Mouse (Mus musculus): ENCODE measurements around the gene Hoxa6. TPM values are rescaled to one million over a fixed set of nuclear protein-coding genes. Genes with fewer than 3 reads are reported as not detected.

Gene Hoxa6
- polyA plus RNA-seq (2015; fragmentation: Nextera tagmentation; extraction: Ambion mirVana) = not detected in 2 replicates

- Histone ChIP-seq H3K27me3 (ENCODE audit: control insufficient read depth, insufficient read depth, low read depth, low read length) (peaks cover 98% of the 10 kb centered on the region), H3K4me2 (ENCODE audit: low read depth, low read length) (peak within 1 kb of the TSS; percentile 27), H3K27ac (ENCODE audit: low read length) (no peak within 1 kb of the TSS), H3K4me1 (ENCODE audit: control insufficient read depth, low read depth, low read length) (no peaks in the 10 kb centered on the region; the same call in none of the 2 replicates), H3K9me3 (replicated peaks; ENCODE audit: control insufficient read depth, low read length) (no peaks in the 10 kb centered on the region), H3K36me3 (ENCODE audit: control insufficient read depth, insufficient read depth) (no peaks in the 10 kb centered on the region), H3K4me3 (ENCODE audit: low read depth, low read length) (peak within 1 kb of the TSS; percentile 12; the same call in 1 of the 2 replicates), H3K9ac (ENCODE audit: low read depth, low read length) (no peak within 1 kb of the TSS)
- 5% methylated on average over 47 of the region's 47 CpGs for WGBS (ENCODE audit: insufficient replicate concordance)
- no peak for ATAC-seq (ENCODE audit: low read depth)
Measured at GRCm38 (mm10) chr6:52208072-52208867, at the start of gene Hoxa6. Gene Hoxa6, minus strand, starts transcription at chr6:52208722.

GRCm38 (mm10) chr6:52256956-52257355 lies 48.4 kb upstream of the Hoxa6 start:
- Histone ChIP-seq H3K9me3 (replicated peaks; ENCODE audit: control insufficient read depth, low read length) (no peaks in the 10 kb centered on the region), H3K27ac (ENCODE audit: low read length) (no peak overlapping the region), H3K9ac (ENCODE audit: low read depth, low read length) (no peak overlapping the region), H3K4me3 (ENCODE audit: low read depth, low read length) (no peak overlapping the region), H3K4me2 (ENCODE audit: low read depth, low read length) (no peak overlapping the region), H3K36me3 (ENCODE audit: control insufficient read depth, insufficient read depth) (no peaks in the 10 kb centered on the region), H3K4me1 (ENCODE audit: control insufficient read depth, low read depth, low read length) (peaks cover 3% of the 10 kb centered on the region; the same call in 1 of the 2 replicates), H3K27me3 (ENCODE audit: control insufficient read depth, insufficient read depth, low read depth, low read length) (peaks cover 84% of the 10 kb centered on the region)
- WGBS (ENCODE audit: insufficient replicate concordance) = 0% methylated on average over 6 of the region's 6 CpGs
- ATAC-seq (ENCODE audit: low read depth) = no peak

GRCm38 (mm10) chr6:52253511-52254500 lies 45.3 kb upstream of the Hoxa6 start:
- ATAC-seq (ENCODE audit: low read depth) = no peak
- Histone ChIP-seq H3K4me2 (ENCODE audit: low read depth, low read length) (no peak overlapping the region), H3K9ac (ENCODE audit: low read depth, low read length) (no peak overlapping the region), H3K27ac (ENCODE audit: low read length) (no peak overlapping the region), H3K9me3 (replicated peaks; ENCODE audit: control insufficient read depth, low read length) (no peaks in the 10 kb centered on the region), H3K4me1 (ENCODE audit: control insufficient read depth, low read depth, low read length) (no peaks in the 10 kb centered on the region), H3K27me3 (ENCODE audit: control insufficient read depth, insufficient read depth, low read depth, low read length) (peaks cover 84% of the 10 kb centered on the region), H3K36me3 (ENCODE audit: control insufficient read depth, insufficient read depth) (no peaks in the 10 kb centered on the region), H3K4me3 (ENCODE audit: low read depth, low read length) (no peak overlapping the region)
- WGBS (ENCODE audit: insufficient replicate concordance) = 1% methylated on average over 59 of the region's 59 CpGs

DNA sequence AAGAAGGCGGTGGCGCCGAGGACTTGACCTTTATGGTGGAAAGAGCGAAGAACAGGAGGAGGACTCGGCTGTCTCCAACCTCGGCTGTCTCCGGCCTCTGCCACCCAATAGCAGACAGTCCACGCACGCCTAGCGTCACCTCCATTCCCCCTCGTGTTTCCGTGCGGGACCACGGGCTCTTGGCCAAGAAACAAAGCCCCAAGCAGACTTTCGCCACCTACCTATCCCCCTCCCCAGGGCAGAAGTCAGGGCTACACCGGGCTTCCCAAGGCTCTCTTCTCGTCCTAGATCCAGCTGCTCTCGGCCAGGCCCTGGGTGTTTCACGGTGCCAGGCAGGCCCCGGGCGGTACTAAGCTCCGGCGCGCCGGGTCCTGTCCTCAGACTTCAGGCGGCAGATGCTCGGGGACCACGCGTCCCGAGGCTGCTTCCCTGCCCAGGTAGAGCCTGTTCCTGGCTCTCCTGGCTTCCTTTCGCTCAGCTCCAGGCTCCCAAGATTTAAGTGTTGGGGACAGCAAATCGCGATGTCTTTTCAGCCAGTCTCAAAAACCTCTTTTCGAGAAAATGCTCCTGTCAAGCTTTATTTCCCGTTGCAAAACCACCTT lies 44.4 kb upstream of the Hoxa6 start:
- Histone ChIP-seq H3K27me3 (ENCODE audit: control insufficient read depth, insufficient read depth, low read depth, low read length) (peaks cover 84% of the 10 kb centered on the region), H3K9me3 (replicated peaks; ENCODE audit: control insufficient read depth, low read length) (no peaks in the 10 kb centered on the region), H3K4me1 (ENCODE audit: control insufficient read depth, low read depth, low read length) (no peaks in the 10 kb centered on the region), H3K4me2 (ENCODE audit: low read depth, low read length) (no peak overlapping the region), H3K9ac (ENCODE audit: low read depth, low read length) (no peak overlapping the region), H3K27ac (ENCODE audit: low read length) (no peak overlapping the region), H3K4me3 (ENCODE audit: low read depth, low read length) (no peak overlapping the region), H3K36me3 (ENCODE audit: control insufficient read depth, insufficient read depth) (no peaks in the 10 kb centered on the region)
- no peak for ATAC-seq (ENCODE audit: low read depth)
- under 1% methylated on average over 35 of the region's 35 CpGs for WGBS (ENCODE audit: insufficient replicate concordance)

- ATAC-seq (ENCODE audit: low read depth) = no peak
Measured at GRCm38 (mm10) chr6:52252016-52252774, 43.7 kb upstream of the Hoxa6 start.

GRCm38 (mm10) chr6:52251177-52251879 lies 42.8 kb upstream of the Hoxa6 start:
- no peak for ATAC-seq (ENCODE audit: low read depth)
- H3K9ac ChIP-seq (ENCODE audit: low read depth, low read length) = no peak overlapping the region
- peaks cover 87% of the 10 kb centered on the region for H3K27me3 ChIP-seq (ENCODE audit: control insufficient read depth, insufficient read depth, low read depth, low read length)
- H3K4me1 ChIP-seq (ENCODE audit: control insufficient read depth, low read depth, low read length) = no peaks in the 10 kb centered on the region
- H3K4me2 ChIP-seq (ENCODE audit: low read depth, low read length) = no peak overlapping the region
- H3K9me3 ChIP-seq (replicated peaks; ENCODE audit: control insufficient read depth, low read length) = no peaks in the 10 kb centered on the region
- WGBS (ENCODE audit: insufficient replicate concordance) = 9% methylated on average over 7 of the region's 7 CpGs
- H3K36me3 ChIP-seq (ENCODE audit: control insufficient read depth, insufficient read depth) = no peaks in the 10 kb centered on the region
- no peak overlapping the region for H3K27ac ChIP-seq (ENCODE audit: low read length)
- no peak overlapping the region for H3K4me3 ChIP-seq (ENCODE audit: low read depth, low read length)

More at GRCm38 (mm10) chr6:52252016-52252774, 43.7 kb upstream of the Hoxa6 start:
- Histone ChIP-seq H3K4me2 (ENCODE audit: low read depth, low read length) (no peak overlapping the region), H3K4me1 (ENCODE audit: control insufficient read depth, low read depth, low read length) (no peaks in the 10 kb centered on the region), H3K36me3 (ENCODE audit: control insufficient read depth, insufficient read depth) (no peaks in the 10 kb centered on the region), H3K27ac (ENCODE audit: low read length) (no peak overlapping the region), H3K27me3 (ENCODE audit: control insufficient read depth, insufficient read depth, low read depth, low read length) (peaks cover 85% of the 10 kb centered on the region), H3K9me3 (replicated peaks; ENCODE audit: control insufficient read depth, low read length) (no peaks in the 10 kb centered on the region), H3K9ac (ENCODE audit: low read depth, low read length) (no peak overlapping the region), H3K4me3 (ENCODE audit: low read depth, low read length) (no peak overlapping the region)
- WGBS (ENCODE audit: insufficient replicate concordance) = 3% methylated on average over 24 of the region's 24 CpGs

DNA sequence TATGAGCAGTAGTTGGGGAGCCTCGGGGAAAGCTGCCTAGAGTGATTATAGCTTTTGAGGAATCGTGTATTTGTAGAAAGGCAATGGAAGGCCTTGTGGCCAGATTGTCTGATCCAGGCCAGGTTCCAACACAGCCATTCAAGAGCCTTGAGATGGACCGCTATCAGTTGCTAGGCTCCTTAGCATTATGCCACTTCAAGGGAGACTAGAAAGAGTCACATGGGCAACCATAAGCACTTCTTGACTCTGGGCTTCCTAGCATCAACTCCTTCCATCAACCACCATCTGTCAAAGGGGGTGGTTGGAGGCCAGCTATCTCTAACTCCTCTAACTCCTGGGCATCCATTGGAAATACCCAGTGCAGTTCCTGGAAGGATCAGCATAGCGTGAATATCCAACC lies 41.3 kb upstream of the Hoxa6 start:
- H3K4me2 ChIP-seq (ENCODE audit: low read depth, low read length) = no peak overlapping the region
- H3K9me3 ChIP-seq (replicated peaks; ENCODE audit: control insufficient read depth, low read length) = no peaks in the 10 kb centered on the region
- no peaks in the 10 kb centered on the region; the same call in 1 of the 2 replicates for H3K4me1 ChIP-seq (ENCODE audit: control insufficient read depth, low read depth, low read length)
- no peak overlapping the region for H3K4me3 ChIP-seq (ENCODE audit: low read depth, low read length)
- no peaks in the 10 kb centered on the region for H3K36me3 ChIP-seq (ENCODE audit: control insufficient read depth, insufficient read depth)
- 0% methylated on average over 4 of the region's 4 CpGs for WGBS (ENCODE audit: insufficient replicate concordance)
- no peak overlapping the region for H3K27ac ChIP-seq (ENCODE audit: low read length)
- no peak overlapping the region for H3K9ac ChIP-seq (ENCODE audit: low read depth, low read length)
- H3K27me3 ChIP-seq (ENCODE audit: control insufficient read depth, insufficient read depth, low read depth, low read length) = peaks cover 95% of the 10 kb centered on the region
- no peak for ATAC-seq (ENCODE audit: low read depth)

GRCm38 (mm10) chr6:52249415-52249738 lies 40.9 kb upstream of the Hoxa6 start:
- H3K4me1 ChIP-seq (ENCODE audit: control insufficient read depth, low read depth, low read length) = no peaks in the 10 kb centered on the region; the same call in 1 of the 2 replicates
- ATAC-seq (ENCODE audit: low read depth) = no peak
- no peak overlapping the region for H3K4me3 ChIP-seq (ENCODE audit: low read depth, low read length)
- no peak overlapping the region for H3K27ac ChIP-seq (ENCODE audit: low read length)
- H3K9me3 ChIP-seq (replicated peaks; ENCODE audit: control insufficient read depth, low read length) = no peaks in the 10 kb centered on the region
- no peaks in the 10 kb centered on the region for H3K36me3 ChIP-seq (ENCODE audit: control insufficient read depth, insufficient read depth)
- no peak overlapping the region for H3K9ac ChIP-seq (ENCODE audit: low read depth, low read length)
- WGBS (ENCODE audit: insufficient replicate concordance) = 2% methylated on average over 16 of the region's 16 CpGs
- peaks cover 98% of the 10 kb centered on the region for H3K27me3 ChIP-seq (ENCODE audit: control insufficient read depth, insufficient read depth, low read depth, low read length)
- H3K4me2 ChIP-seq (ENCODE audit: low read depth, low read length) = no peak overlapping the region

All from liver, embryonic 16.5 days (tissue).